Mouse (Mus musculus) embryonic facial prominence, embryonic 14.5 days (tissue): ENCODE measurements around the gene Abcb1b. TPM values are rescaled to one million over a fixed set of nuclear protein-coding genes. Genes with fewer than 3 reads are reported as not detected.

Experiments used
- ATAC-seq: fragments of 200-750 bp; cut with Nextera tagmentation; 2 replicates; pipeline ENCODE4 v1.8.0; 2017; ENCODE audit warnings: low read depth, moderate number of reproducible peaks, moderate TSS enrichment
- DNase-seq: peaks from one replicate; pipeline ENCODE4 v3.0.0-alpha.2; 2015; ENCODE audit warnings: low spot score
- H3K27ac ChIP-seq: fragments of 300-500 bp; sonication (generic); replicated peaks from 2 replicates; pipeline ENCODE4 v1.5.1; 2014; ENCODE audit warnings: low read depth, mild to moderate bottlenecking, low read length, moderate library complexity
- H3K27me3 ChIP-seq: fragments of 300-500 bp; sonication (generic); replicated peaks from 2 replicates; pipeline ENCODE4 v1.6.1; 2014; ENCODE audit warnings: low read length; ENCODE audit not compliant: control insufficient read depth, insufficient read depth
- H3K36me3 ChIP-seq: fragments of 300-500 bp; sonication (generic); 2 replicates; pipeline ENCODE4 v1.6.1; 2014; ENCODE audit warnings: low read length, mixed read lengths; ENCODE audit not compliant: control insufficient read depth, insufficient read depth
- H3K4me1 ChIP-seq: fragments of 300-500 bp; sonication (generic); 2 replicates; pipeline ENCODE4 v1.6.1; 2014; ENCODE audit warnings: antibody characterized with exemption, low read length; ENCODE audit not compliant: control insufficient read depth, insufficient read depth
- H3K4me2 ChIP-seq: fragments of 300-500 bp; sonication (generic); 2 replicates; pipeline ENCODE4 v1.6.1; 2014; ENCODE audit warnings: low read depth, mild to moderate bottlenecking, low read length, moderate library complexity, mixed read lengths
- H3K4me3 ChIP-seq: fragments of 300-500 bp; sonication (generic); 2 replicates; pipeline ENCODE4 v1.5.1; 2014; ENCODE audit warnings: low read depth, mild to moderate bottlenecking, low read length
- H3K9ac ChIP-seq: fragments of 300-500 bp; sonication (generic); 2 replicates; pipeline ENCODE4 v1.6.1; 2014; ENCODE audit warnings: low read depth, mild to moderate bottlenecking, low read length, moderate library complexity, mixed read lengths
- H3K9me3 ChIP-seq: fragments of 300-500 bp; sonication (generic); 2 replicates; pipeline ENCODE4 v1.6.1; 2016; ENCODE audit warnings: low read length; ENCODE audit not compliant: control insufficient read depth
- WGBS: fragments of 180-500 bp; shearing (Covaris S2); extraction: QIAGEN DNeasy Blood & Tissue Kit; methylation state at CpG from one replicate; pipeline ENCODE4 v1.1.7; 2014; 5-methylcytosine and 5-hydroxymethylcytosine counted together
- polyA plus RNA-seq: library from polyadenylated mRNA; unstranded; fragments of >200 nt; fragmentation: Nextera tagmentation; extraction: Ambion mirVana; gene quantifications from 2 replicates; pipeline ENCODE4 v1.2.1, GENCODE M21; 2014

The Abcb1b gene
- polyA plus RNA-seq, 1 experiment from 2014 or later: 3.0 TPM

DNA sequence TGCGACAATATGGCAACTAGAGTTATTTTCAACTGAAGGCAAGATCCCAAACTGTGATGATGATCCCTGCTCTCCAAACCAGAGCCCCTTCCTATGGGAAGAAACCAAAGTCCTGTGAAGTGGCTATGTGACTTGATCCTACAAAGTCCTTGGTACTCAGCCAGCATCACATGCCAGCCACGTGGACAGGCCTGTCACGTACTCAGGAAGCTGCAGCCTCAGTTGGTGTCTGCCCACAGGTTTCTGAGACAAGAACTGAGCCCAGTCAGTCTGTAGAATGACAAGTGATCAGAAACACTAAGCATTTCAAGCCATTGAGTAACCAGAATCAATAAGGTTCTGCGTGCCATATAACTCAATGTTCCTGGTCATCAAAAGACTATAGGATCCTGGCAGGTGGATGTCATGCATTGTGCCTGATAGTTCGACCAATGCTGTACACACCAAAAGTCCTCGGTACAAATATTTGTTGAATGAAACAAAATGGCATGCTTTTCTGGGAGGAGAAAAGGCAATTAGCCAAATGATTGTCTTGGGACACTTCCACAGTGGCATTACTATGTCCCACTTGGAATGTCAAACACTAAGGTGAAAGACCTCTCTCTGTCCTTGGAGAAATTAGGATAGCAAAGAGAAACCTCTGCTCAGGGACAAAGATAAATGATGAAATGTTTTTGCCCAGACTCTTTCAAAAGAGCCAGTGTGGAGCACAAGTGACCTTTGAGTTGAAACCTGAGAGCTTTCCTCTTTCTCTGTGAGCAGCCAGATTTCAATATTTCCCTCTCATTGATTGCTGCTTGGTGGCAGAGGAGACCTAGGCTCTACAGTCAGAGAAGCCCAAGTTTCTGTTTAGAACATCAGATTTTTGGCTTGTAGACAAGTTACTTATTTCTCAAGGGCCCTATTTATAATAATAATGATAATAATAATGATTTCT lies 75.3 kb downstream of the Abcb1b start:
- Histone ChIP-seq H3K36me3 (no peaks in the 10 kb centered on the region), H3K4me3 (no peak overlapping the region), H3K27ac (no peak overlapping the region), H3K4me2 (no peak overlapping the region), H3K9me3 (no peaks in the 10 kb centered on the region), H3K9ac (no peak overlapping the region), H3K4me1 (no peaks in the 10 kb centered on the region), H3K27me3 (no peaks in the 10 kb centered on the region)
- WGBS: 81% methylated on average over 6 of the region's 6 CpGs
- ATAC-seq (no peak), DNase-seq (no peak)

DNA sequence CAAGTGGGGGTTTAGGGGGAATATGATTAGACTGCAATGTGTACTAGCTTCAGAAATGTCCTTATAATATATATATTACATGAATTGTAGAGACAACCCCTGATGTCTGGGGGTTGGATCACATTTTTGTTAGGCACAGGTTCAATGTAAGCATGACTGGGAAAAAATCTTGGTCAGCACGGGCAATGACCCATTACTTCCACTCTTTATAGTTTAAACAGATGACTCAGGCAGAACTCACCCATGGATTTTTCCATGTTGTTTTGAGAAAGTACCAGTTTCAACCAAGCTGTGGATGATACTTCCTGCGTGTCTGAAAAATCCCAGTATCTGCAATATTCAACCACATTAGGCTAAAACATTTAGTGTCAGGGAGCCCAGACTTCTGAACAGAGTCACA lies 79.1 kb downstream of the Abcb1b start:
- Histone ChIP-seq H3K4me2 (no peak overlapping the region), H3K27ac (no peak overlapping the region), H3K27me3 (no peaks in the 10 kb centered on the region), H3K4me3 (no peak overlapping the region), H3K36me3 (no peaks in the 10 kb centered on the region), H3K9me3 (no peaks in the 10 kb centered on the region), H3K4me1 (no peaks in the 10 kb centered on the region), H3K9ac (no peak overlapping the region)
- ATAC-seq (no peak), DNase-seq (no peak)
- WGBS: 78% methylated on average over 2 of the region's 2 CpGs

DNA sequence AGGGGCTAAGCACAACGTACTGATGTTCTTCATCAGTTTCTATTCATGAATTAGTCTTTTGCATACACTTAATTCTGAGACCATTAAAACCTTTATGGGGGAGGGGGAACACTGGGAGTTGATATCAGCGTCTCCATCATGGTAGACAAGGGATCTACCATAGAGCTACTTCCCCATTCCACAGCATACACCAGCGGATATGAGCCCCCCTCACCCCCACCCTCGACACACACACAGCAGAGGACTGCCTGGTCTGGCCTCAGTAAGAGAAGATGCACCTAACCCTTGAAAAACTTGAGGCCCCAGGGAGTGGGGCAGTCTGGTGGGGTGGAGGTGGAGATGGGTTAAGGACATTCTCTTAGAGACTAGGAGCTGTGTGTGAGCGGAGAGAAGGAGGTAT lies 79.9 kb downstream of the Abcb1b start:
- no peak overlapping the region for H3K9ac ChIP-seq
- no peaks in the 10 kb centered on the region for H3K27me3 ChIP-seq
- H3K36me3 ChIP-seq: no peaks in the 10 kb centered on the region
- ATAC-seq: no peak
- DNase-seq: no peak
- WGBS: 78% methylated on average over 5 of the region's 5 CpGs
- H3K4me2 ChIP-seq: no peak overlapping the region
- H3K9me3 ChIP-seq: no peaks in the 10 kb centered on the region
- H3K27ac ChIP-seq: no peak overlapping the region
- no peaks in the 10 kb centered on the region for H3K4me1 ChIP-seq
- no peak overlapping the region for H3K4me3 ChIP-seq

DNA sequence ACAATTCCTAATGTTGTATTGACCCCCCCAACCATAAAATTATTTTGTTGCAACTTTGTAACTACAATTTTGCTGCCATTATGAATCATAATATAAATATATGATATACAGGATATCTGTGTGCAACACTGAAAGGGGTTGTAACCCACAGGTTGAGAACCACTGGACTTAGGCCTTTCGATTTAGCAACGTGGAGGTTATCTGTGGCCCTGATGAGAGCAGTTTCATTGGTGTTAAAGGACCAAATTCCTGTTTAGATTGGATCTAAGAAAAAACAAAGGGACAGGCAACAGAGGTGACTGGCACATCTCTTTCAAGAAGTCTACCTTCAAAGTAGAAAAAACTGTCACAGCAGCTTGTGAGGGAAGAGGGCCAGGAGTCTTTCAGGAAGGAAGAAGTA lies 87.9 kb downstream of the Abcb1b start:
- H3K27ac ChIP-seq: no peak overlapping the region
- H3K36me3 ChIP-seq: no peaks in the 10 kb centered on the region
- ATAC-seq (no peak), DNase-seq (no peak)
- H3K9me3 ChIP-seq: peaks cover under 1% of the 10 kb centered on the region; the same call in 1 of the 2 replicates
- no peaks in the 10 kb centered on the region for H3K27me3 ChIP-seq
- H3K4me3 ChIP-seq: no peak overlapping the region
- no peak overlapping the region for H3K4me2 ChIP-seq
- 84% methylated on average over 2 of the region's 2 CpGs for WGBS
- H3K9ac ChIP-seq: no peak overlapping the region
- H3K4me1 ChIP-seq: no peaks in the 10 kb centered on the region

DNA sequence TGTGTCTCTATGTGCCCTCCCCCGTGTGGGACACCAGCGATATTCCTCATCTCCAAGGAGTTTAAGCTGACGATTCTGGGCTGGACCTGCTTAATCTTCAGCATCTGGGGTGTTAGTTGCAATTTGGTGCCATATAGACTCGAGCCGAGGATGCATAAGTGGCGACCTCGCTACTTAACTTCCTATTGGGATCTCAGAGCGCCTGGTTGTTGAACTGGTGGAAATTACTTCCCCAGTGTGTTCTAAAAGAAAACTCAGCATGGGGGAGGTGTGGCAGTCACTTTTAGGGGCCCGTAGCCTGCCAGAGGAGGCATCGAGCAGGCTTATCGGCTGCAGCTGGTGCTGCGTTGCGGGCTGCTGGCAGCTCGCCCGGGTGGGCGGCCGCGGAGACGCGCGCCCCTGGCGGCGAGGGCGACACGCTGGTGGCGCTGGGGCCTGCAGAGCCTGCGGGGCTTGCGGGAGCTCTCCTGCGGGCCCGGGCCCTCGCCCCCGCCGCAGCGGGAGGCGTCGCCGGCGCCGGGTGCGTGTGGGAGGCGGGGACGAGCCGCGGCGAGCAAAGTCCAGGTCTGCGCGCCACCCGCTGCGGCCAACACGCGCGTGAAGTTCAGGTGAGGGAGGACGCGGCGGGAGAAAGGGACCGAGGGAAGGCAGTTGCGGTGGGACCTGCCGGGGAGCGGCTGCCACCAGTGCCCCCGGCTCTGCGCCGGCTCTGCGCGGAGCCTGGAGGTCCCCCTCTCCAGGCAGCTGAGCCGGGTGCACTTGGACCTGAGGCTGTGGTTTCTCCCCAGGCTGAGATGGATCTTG lies 95.6 kb downstream of the Abcb1b start, which contains the start of gene Abcb4:
Gene Abcb4 (plus strand): TSS at position 418 of the 804 bp plus-strand sequence.
- H3K27ac ChIP-seq: no peak within 1 kb of the TSS
- peaks cover 4% of the 10 kb centered on the region; the same call in 1 of the 2 replicates for H3K9me3 ChIP-seq
- H3K4me2 ChIP-seq: peak within 1 kb of the TSS; percentile 95
- H3K4me3 ChIP-seq: peak within 1 kb of the TSS; percentile 63
- 1% methylated on average over 22 of the region's 65 CpGs for WGBS
- H3K27me3 ChIP-seq: peaks cover 24% of the 10 kb centered on the region
- ATAC-seq (peak; percentile 89), DNase-seq (peak; percentile 57)
- peak within 1 kb of the TSS; percentile 65 for H3K9ac ChIP-seq
- no peaks in the 10 kb centered on the region for H3K36me3 ChIP-seq
- H3K4me1 ChIP-seq: 0 out of 2 replicates have a peak, but pooled peaks cover 6% of the 10 kb centered on the region

DNA sequence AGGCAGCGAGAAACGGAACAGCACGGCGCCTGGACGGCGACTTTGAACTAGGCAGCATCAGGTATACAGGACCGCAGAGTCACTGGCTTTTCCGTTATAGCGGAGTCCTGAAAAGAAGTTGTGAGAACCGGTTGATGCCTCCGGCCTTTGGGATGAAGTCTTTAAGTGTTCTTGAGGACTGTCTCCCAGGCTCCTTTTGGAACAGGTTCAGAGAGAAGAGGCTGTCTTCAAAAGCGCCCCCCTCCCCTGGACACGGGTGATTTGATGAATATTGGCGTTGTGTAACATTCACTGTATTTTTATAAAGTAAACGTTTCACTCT lies 96.1 kb downstream of the Abcb1b start:
- H3K4me2 ChIP-seq: peak overlapping the region; percentile 95
- WGBS: 11% methylated on average over 15 of the region's 15 CpGs
- no peak for ATAC-seq
- H3K36me3 ChIP-seq: no peaks in the 10 kb centered on the region
- peaks cover 24% of the 10 kb centered on the region for H3K27me3 ChIP-seq
- peak overlapping the region; percentile 65 for H3K9ac ChIP-seq
- H3K4me3 ChIP-seq: peak overlapping the region; percentile 63
- no peak for DNase-seq
- H3K27ac ChIP-seq: no peak overlapping the region
- 0 out of 2 replicates have a peak, but pooled peaks cover 6% of the 10 kb centered on the region for H3K4me1 ChIP-seq
- peaks cover 4% of the 10 kb centered on the region; the same call in 1 of the 2 replicates for H3K9me3 ChIP-seq

DNA sequence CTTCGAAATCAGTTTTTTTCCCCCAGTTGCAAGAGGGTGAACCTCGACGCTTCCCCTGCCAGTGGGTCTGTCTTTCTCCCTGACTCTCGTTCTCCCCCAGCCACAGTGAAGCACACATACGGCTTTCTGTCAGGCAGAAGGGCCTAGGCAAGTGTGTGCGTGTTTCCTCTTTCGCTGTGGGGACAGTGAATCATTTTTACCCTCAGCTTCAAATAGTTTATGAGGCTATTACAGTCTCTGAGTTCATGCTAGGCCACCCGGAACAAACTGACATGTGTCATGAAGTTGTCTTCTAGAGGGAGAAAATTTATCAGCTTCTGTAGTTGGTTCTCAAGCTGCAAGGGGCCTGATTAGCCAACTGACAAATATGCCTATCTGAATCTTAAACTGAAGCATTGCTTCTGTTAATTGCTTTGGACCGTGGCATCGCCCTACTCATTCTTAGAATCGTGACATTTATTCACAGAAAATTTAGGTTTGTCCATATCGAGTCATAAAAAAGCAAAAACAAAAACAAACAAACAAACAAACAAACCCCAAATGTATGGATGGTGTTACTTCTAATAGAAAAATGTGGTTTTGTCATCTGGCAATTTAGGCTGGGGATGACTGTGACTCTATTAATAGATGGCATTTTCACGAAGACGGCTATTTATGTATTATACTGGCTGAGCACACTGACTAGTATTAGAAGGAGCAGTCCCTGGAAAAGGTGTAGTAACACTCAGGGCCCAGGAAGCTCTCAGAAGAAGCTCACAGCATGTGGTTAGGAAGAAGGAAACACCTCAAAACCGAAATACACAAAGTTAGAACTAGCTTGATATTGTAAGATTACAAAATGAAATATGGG lies 96.9 kb downstream of the Abcb1b start:
- Histone ChIP-seq H3K9ac (no peak overlapping the region), H3K4me3 (no peak overlapping the region), H3K4me1 (0 out of 2 replicates have a peak, but pooled peaks cover 6% of the 10 kb centered on the region), H3K9me3 (peaks cover 4% of the 10 kb centered on the region; the same call in 1 of the 2 replicates), H3K36me3 (no peaks in the 10 kb centered on the region), H3K4me2 (no peak overlapping the region), H3K27me3 (peaks cover 24% of the 10 kb centered on the region), H3K27ac (no peak overlapping the region)
- DNase-seq (no peak), ATAC-seq (no peak)
- WGBS: 65% methylated on average over 15 of the region's 15 CpGs

DNA sequence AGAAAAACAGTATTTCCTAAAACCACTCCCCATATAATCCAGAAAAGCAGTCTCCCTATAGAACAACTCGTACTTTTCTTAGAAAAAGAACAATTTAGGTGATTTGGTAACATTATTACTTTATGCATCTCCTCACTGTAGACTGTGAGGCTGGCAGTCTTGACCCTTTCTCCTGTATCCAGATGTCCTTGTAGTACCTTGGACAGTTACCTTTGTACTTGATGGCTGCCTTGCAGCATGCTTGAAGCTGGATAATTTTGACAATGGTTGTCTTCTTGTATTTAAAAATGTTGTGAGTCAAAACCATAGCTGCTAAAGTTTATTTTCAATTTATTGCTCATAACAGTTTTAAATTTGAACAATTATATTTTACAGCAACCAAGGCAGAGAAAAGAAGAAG lies 98.3 kb downstream of the Abcb1b start:
- Histone ChIP-seq H3K4me1 (0 out of 2 replicates have a peak, but pooled peaks cover 6% of the 10 kb centered on the region), H3K4me2 (no peak overlapping the region), H3K9me3 (no peaks in the 10 kb centered on the region), H3K27ac (no peak overlapping the region), H3K36me3 (no peaks in the 10 kb centered on the region), H3K27me3 (peaks cover 24% of the 10 kb centered on the region), H3K9ac (no peak overlapping the region), H3K4me3 (no peak overlapping the region)
- DNase-seq (peak; percentile 20), ATAC-seq (no peak)
- 72% methylated on average over 1 of the region's 1 CpGs for WGBS
